Mouse (Mus musculus): ENCODE measurements around the gene Bok. TPM values are rescaled to one million over a fixed set of nuclear protein-coding genes. Genes with fewer than 3 reads are reported as not detected.

The Bok gene
- total RNA-seq (2014; rRNA removed; ENCODE audit: low replicate concordance), result 50.8 and 61.5 TPM in 2 replicates
- polyA plus RNA-seq (2015; fragmentation: Nextera tagmentation; extraction: Ambion mirVana), result 25.6 and 27.6 TPM in 2 replicates

DNA sequence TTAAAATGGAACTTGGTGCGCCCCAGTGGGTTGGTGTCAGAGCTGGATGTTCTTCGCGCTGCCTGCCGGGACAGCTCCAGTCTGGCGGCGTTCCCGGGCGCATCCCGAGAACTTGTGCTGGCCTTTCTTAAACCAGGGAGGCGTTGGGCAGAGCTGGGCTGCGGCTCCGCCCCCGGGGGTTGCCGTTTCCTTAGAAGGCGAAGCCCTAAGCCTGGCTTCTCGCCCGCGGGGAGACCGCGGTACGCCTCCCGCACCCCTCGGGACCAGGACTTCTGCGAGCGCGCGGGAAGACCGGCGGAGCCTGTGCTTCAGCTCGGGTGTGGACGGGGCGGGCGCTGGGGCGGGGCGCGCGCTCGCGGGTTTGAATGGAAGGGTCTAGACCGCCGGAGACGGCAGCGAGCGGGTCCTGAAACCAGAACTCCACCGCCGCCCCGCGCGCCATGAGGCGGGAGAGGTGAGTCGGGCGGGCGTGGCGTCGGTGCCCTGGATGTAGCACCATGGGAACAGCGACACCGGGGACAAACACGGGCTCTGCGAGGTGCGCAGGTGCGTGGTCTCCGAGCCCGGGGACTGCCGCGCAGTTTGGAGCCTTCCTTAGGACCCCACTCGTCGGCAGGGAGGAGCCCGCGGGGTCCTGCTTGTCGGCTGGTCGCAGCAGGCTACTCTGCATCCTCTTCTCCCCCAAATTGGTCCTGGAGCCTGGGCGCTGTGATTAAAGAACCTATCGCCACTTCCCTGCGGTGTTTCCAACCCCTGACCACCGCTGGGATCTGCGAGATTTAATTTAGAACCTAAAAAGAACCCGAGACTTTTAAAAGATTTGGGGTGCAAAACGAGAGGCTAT, at the start of gene Bok:
Gene Bok (plus strand): TSS at position 260 of the 844 bp plus-strand sequence.
- TF ChIP-seq EP300 (IDR thresholded peaks at IDR 0.05; ENCODE audit: low read depth) (no peak), CTCF (IDR thresholded peaks at IDR 0.05; ENCODE audit: low read depth) (no peak)
- peak within 1 kb of the TSS; percentile 82 for H3K4me2 ChIP-seq (ENCODE audit: low read depth, low read length)
- H3K27ac ChIP-seq (ENCODE audit: low read depth), result peak within 1 kb of the TSS; percentile 32
- DNase-seq (ENCODE audit: low spot score), result peak; percentile 77
- H3K27me3 ChIP-seq (ENCODE audit: control insufficient read depth, insufficient read depth, low read length), result no peaks in the 10 kb centered on the region
- H3K9ac ChIP-seq (replicated peaks; ENCODE audit: low read depth, low read length), result peak within 1 kb of the TSS; percentile 62
- under 1% methylated on average over 78 of the region's 78 CpGs for WGBS
- no peaks in the 10 kb centered on the region for H3K9me3 ChIP-seq (replicated peaks; ENCODE audit: control insufficient read depth, low read length)
- peak; percentile 72 for ATAC-seq (ENCODE audit: insufficient read depth, low read depth)
- H3K36me3 ChIP-seq (replicated peaks; ENCODE audit: control insufficient read depth, insufficient read depth, low read length), result no peaks in the 10 kb centered on the region
- peak within 1 kb of the TSS; percentile 56 for H3K4me3 ChIP-seq (ENCODE audit: low read depth, low read length)
- peaks cover 12% of the 10 kb centered on the region; the same call in 1 of the 2 replicates for H3K4me1 ChIP-seq (ENCODE audit: control insufficient read depth, insufficient read depth)

DNA sequence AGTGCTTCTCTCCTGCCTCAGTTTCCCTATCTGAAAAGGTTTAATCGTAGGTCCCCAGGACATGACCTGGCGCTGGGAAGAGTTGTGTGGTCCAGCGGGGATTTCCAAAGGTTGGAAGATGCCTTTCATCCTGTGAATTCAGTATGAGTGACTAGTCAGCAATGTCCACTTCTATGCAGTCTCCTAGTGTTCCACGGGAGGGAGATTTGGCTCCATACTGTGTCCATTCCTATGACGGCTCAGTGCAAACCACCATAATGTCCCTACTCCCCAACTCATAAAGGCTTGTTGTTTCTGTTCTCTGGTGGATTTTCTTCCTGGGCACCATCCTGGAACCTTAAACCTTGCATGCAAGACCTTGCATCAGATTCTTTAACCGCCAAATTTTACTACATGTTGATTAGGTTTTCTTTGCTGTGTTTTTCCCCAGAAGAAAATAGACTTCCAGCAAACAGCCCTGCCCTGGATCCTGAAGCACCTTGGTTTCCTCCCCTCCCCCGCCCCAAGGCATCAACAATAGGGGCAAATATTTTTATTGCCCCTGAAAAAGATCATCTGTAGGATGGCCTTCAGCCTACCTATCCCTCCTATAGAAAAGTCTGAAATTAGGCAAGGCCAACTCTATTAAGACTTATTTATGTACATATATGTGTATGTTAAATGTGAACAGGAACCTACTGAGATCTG, 49.1 kb upstream of the Bok start:
- H3K4me2 ChIP-seq (ENCODE audit: low read depth, low read length), result peak overlapping the region; percentile 80

DNA sequence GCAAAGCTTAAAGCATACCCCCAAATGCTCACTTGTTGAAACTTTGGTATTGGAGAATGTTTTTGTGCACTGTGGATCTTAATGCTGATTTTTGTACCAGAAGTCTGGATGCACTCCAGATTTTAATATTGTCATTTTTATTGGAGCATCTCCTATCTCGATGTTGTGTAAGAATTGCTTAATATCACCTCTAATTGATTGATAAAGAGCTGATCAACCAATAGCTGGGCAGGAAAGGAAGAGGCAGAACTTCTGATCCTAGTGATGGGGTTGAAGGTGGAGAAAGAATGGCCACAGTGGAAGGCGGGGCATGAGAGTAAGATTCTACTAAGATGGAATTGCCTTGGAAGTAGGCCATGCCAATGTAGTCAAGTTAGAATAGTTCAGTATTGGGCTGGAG, 43.5 kb upstream of the Bok start:
- Histone ChIP-seq H3K4me1 (ENCODE audit: control insufficient read depth, insufficient read depth) (no peaks in the 10 kb centered on the region), H3K4me2 (ENCODE audit: low read depth, low read length) (no peak overlapping the region), H3K4me3 (ENCODE audit: low read depth, low read length) (no peak overlapping the region), H3K27me3 (ENCODE audit: control insufficient read depth, insufficient read depth, low read length) (no peaks in the 10 kb centered on the region), H3K27ac (ENCODE audit: low read depth) (no peak overlapping the region), H3K9ac (replicated peaks; ENCODE audit: low read depth, low read length) (no peak overlapping the region), H3K9me3 (replicated peaks; ENCODE audit: control insufficient read depth, low read length) (no peaks in the 10 kb centered on the region), H3K36me3 (replicated peaks; ENCODE audit: control insufficient read depth, insufficient read depth, low read length) (no peaks in the 10 kb centered on the region)
- DNase-seq (ENCODE audit: low spot score) (no peak), ATAC-seq (ENCODE audit: insufficient read depth, low read depth) (no peak)
- WGBS, result 76% methylated on average over 2 of the region's 2 CpGs
- TF ChIP-seq EP300 (IDR thresholded peaks at IDR 0.05; ENCODE audit: low read depth) (no peak), CTCF (IDR thresholded peaks at IDR 0.05; ENCODE audit: low read depth) (no peak)

More for the DNA sequence above, 49.1 kb upstream of the Bok start:
- ATAC-seq (ENCODE audit: insufficient read depth, low read depth) (peak; percentile 18), DNase-seq (ENCODE audit: low spot score) (peak; percentile 53)
- Histone ChIP-seq H3K27ac (ENCODE audit: low read depth) (peak overlapping the region; percentile 76), H3K4me1 (ENCODE audit: control insufficient read depth, insufficient read depth) (peaks cover 23% of the 10 kb centered on the region), H3K9ac (replicated peaks; ENCODE audit: low read depth, low read length) (peak overlapping the region; percentile 57), H3K4me3 (ENCODE audit: low read depth, low read length) (peak overlapping the region; percentile 83), H3K36me3 (replicated peaks; ENCODE audit: control insufficient read depth, insufficient read depth, low read length) (peaks cover 4% of the 10 kb centered on the region; the same call in 1 of the 2 replicates), H3K9me3 (replicated peaks; ENCODE audit: control insufficient read depth, low read length) (no peaks in the 10 kb centered on the region), H3K27me3 (ENCODE audit: control insufficient read depth, insufficient read depth, low read length) (no peaks in the 10 kb centered on the region)
- WGBS, result 27% methylated on average over 7 of the region's 7 CpGs
- TF ChIP-seq EP300 (IDR thresholded peaks at IDR 0.05; ENCODE audit: low read depth), result peak; percentile 31; the same call in 1 of the 2 replicates
- peak; percentile 19; the same call in 1 of the 2 replicates for TF ChIP-seq CTCF (IDR thresholded peaks at IDR 0.05; ENCODE audit: low read depth)

DNA sequence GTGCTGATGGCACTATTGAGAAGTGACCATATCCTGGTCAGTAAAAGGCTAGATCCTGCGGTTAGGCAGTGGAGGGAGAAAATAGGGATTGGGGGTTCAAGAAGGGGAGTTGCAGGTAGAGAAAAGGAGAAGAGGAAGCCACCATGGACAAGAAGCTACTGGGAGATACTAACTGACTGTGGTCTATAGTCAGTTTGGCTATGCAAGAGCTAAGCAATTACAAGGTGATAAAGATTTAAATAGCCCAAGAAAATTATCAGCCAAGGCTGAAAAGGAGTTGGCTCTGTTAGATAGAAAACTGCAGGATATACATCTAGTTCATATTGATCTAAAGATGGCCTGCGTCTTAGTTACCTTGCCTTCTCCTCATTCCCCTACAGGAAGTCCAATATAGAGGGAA, 42.8 kb upstream of the Bok start:
- Histone ChIP-seq H3K27ac (ENCODE audit: low read depth) (no peak overlapping the region), H3K4me1 (ENCODE audit: control insufficient read depth, insufficient read depth) (no peaks in the 10 kb centered on the region), H3K9ac (replicated peaks; ENCODE audit: low read depth, low read length) (no peak overlapping the region), H3K4me2 (ENCODE audit: low read depth, low read length) (no peak overlapping the region), H3K36me3 (replicated peaks; ENCODE audit: control insufficient read depth, insufficient read depth, low read length) (no peaks in the 10 kb centered on the region), H3K27me3 (ENCODE audit: control insufficient read depth, insufficient read depth, low read length) (no peaks in the 10 kb centered on the region), H3K9me3 (replicated peaks; ENCODE audit: control insufficient read depth, low read length) (no peaks in the 10 kb centered on the region), H3K4me3 (ENCODE audit: low read depth, low read length) (no peak overlapping the region)
- DNase-seq (ENCODE audit: low spot score) (no peak), ATAC-seq (ENCODE audit: insufficient read depth, low read depth) (no peak)
- 98% methylated on average over 2 of the region's 2 CpGs for WGBS
- TF ChIP-seq CTCF (IDR thresholded peaks at IDR 0.05; ENCODE audit: low read depth) (no peak), EP300 (IDR thresholded peaks at IDR 0.05; ENCODE audit: low read depth) (no peak)

DNA sequence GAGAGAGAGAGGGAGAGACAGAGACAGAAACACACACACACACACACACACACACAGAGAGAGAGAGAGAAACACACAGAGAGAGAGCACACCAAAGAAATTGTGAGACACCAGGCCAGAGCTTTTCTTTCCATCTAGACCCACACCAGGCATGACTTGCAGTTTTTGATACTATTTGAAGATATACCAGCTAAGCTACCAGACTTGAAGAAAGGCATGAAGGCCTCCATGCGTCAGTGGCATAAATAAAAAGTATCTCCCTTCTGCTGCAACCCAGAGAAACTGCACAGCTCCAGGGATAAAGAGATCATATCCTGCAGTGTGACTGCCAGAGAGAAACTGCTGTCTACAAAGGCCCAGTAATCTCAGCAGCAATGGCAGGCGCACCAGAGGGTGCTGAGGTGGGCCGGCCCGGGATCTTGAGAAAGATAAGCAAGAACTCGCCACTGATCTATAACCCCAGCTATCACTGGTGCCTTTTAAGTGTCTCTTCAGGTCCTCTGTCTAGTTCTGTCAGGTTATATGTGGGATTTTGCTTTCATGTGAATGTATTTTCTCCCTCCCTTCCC, 35.8 kb upstream of the Bok start:
- TF ChIP-seq CTCF (IDR thresholded peaks at IDR 0.05; ENCODE audit: low read depth) (no peak), EP300 (IDR thresholded peaks at IDR 0.05; ENCODE audit: low read depth) (no peak)
- no peak overlapping the region for H3K4me2 ChIP-seq (ENCODE audit: low read depth, low read length)
- no peak for ATAC-seq (ENCODE audit: insufficient read depth, low read depth)
- no peak for DNase-seq (ENCODE audit: low spot score)
- no peak overlapping the region for H3K27ac ChIP-seq (ENCODE audit: low read depth)
- WGBS, result 56% methylated on average over 5 of the region's 5 CpGs
- H3K36me3 ChIP-seq (replicated peaks; ENCODE audit: control insufficient read depth, insufficient read depth, low read length), result no peaks in the 10 kb centered on the region
- no peak overlapping the region for H3K4me3 ChIP-seq (ENCODE audit: low read depth, low read length)
- H3K4me1 ChIP-seq (ENCODE audit: control insufficient read depth, insufficient read depth), result no peaks in the 10 kb centered on the region
- H3K9ac ChIP-seq (replicated peaks; ENCODE audit: low read depth, low read length), result no peak overlapping the region
- no peaks in the 10 kb centered on the region for H3K9me3 ChIP-seq (replicated peaks; ENCODE audit: control insufficient read depth, low read length)
- no peaks in the 10 kb centered on the region for H3K27me3 ChIP-seq (ENCODE audit: control insufficient read depth, insufficient read depth, low read length)

All from heart, postnatal 0 days (tissue).